Comparison of ENCODE assay signal across 13 mouse cellular contexts in genomic region chr19:46399372-46399771, GRCm38 (mm10). TPM values are rescaled to one million over a fixed set of nuclear protein-coding genes. Genes with fewer than 3 reads are reported as not detected.
DNase-seq lines count a peak whose midpoint lies in the region; ATAC-seq and TF ChIP-seq lines count a peak whose summit lies in the region.
"Had no signal": no experiment of that assay in that cellular context is flagged by ENCODE, and none has a peak within 500 bp of the region (broad histone marks: within the 10 kb centered on the region; RNA-seq: fewer than 3 reads in every experiment).

No protein-coding gene starts in this region.

- H3K9ac ChIP-seq in forebrain, embryonic 13.5 days = no peak overlapping the region
- peak overlapping the region; percentile 19; the same call in 1 of the 2 replicates for H3K9ac ChIP-seq in hindbrain, postnatal 0 days (replicated peaks; ENCODE audit: low read length)
- no peak overlapping the region for H3K9ac ChIP-seq in hindbrain, embryonic 11.5 days (ENCODE audit: low read depth, low read length)
- peak overlapping the region; percentile 17; the same call in 1 of the 2 replicates for H3K9ac ChIP-seq in lung, embryonic 16.5 days (ENCODE audit: low read length)
- H3K9ac ChIP-seq in limb, embryonic 13.5 days = no peak overlapping the region

- no peak for TF ChIP-seq CTCF in hindbrain, postnatal 0 days (IDR thresholded peaks at IDR 0.05; ENCODE audit: low read depth)

- 90% methylated on average over 6 of the region's 6 CpGs for WGBS in forebrain, embryonic 13.5 days
- 87% methylated on average over 6 of the region's 6 CpGs for WGBS in forebrain, embryonic 10.5 days
- 55% methylated on average over 6 of the region's 6 CpGs for WGBS in hindbrain, postnatal 0 days
- 87% methylated on average over 6 of the region's 6 CpGs for WGBS in hindbrain, embryonic 11.5 days
- 75% methylated on average over 6 of the region's 6 CpGs for WGBS in lung, embryonic 16.5 days
- WGBS in limb, embryonic 13.5 days = 75% methylated on average over 6 of the region's 6 CpGs

- H3K27me3 ChIP-seq in forebrain, embryonic 13.5 days = no peaks in the 10 kb centered on the region
- H3K27me3 ChIP-seq in forebrain, embryonic 10.5 days (ENCODE audit: poor library complexity, severe bottlenecking) = no peaks in the 10 kb centered on the region
- H3K27me3 ChIP-seq in hindbrain, postnatal 0 days (ENCODE audit: insufficient read depth, low read length) = no peaks in the 10 kb centered on the region
- no peaks in the 10 kb centered on the region for H3K27me3 ChIP-seq in hindbrain, embryonic 11.5 days (ENCODE audit: control insufficient read depth, insufficient read depth, low read length)
- no peaks in the 10 kb centered on the region for H3K27me3 ChIP-seq in lung, embryonic 16.5 days (ENCODE audit: control insufficient read depth, insufficient read depth, low read depth, low read length)
- no peaks in the 10 kb centered on the region for H3K27me3 ChIP-seq in limb, embryonic 13.5 days
- H3K27me3 ChIP-seq: hindbrain, embryonic 12.5 days had no signal

- peaks cover 31% of the 10 kb centered on the region for H3K4me1 ChIP-seq in forebrain, embryonic 13.5 days
- H3K4me1 ChIP-seq in forebrain, embryonic 10.5 days = peaks cover 37% of the 10 kb centered on the region
- peaks cover 24% of the 10 kb centered on the region for H3K4me1 ChIP-seq in hindbrain, postnatal 0 days (ENCODE audit: insufficient read depth, low read length)
- peaks cover 11% of the 10 kb centered on the region for H3K4me1 ChIP-seq in hindbrain, embryonic 11.5 days (replicated peaks; ENCODE audit: control insufficient read depth, insufficient read depth, low read length)
- H3K4me1 ChIP-seq in lung, embryonic 16.5 days (replicated peaks; ENCODE audit: control insufficient read depth, insufficient read depth, low read length) = peaks cover 29% of the 10 kb centered on the region
- peaks cover 43% of the 10 kb centered on the region for H3K4me1 ChIP-seq in limb, embryonic 13.5 days

- peaks cover 31% of the 10 kb centered on the region for H3K36me3 ChIP-seq in forebrain, embryonic 13.5 days (ENCODE audit: poor library complexity, severe bottlenecking)
- peaks cover 41% of the 10 kb centered on the region for H3K36me3 ChIP-seq in forebrain, embryonic 10.5 days (replicated peaks)
- H3K36me3 ChIP-seq in hindbrain, postnatal 0 days (ENCODE audit: insufficient read depth, low read length) = peaks cover 15% of the 10 kb centered on the region
- peaks cover 4% of the 10 kb centered on the region; the same call in 1 of the 2 replicates for H3K36me3 ChIP-seq in hindbrain, embryonic 11.5 days (ENCODE audit: control insufficient read depth, insufficient read depth, low read length)
- peaks cover 11% of the 10 kb centered on the region; the same call in 1 of the 2 replicates for H3K36me3 ChIP-seq in lung, embryonic 16.5 days (ENCODE audit: control insufficient read depth, insufficient read depth, low read length)
- peaks cover 31% of the 10 kb centered on the region for H3K36me3 ChIP-seq in limb, embryonic 13.5 days

- no peak for ATAC-seq in forebrain, embryonic 13.5 days
- no peak for ATAC-seq in hindbrain, postnatal 0 days
- no peak for ATAC-seq in hindbrain, embryonic 11.5 days (ENCODE audit: low FRiP score)
- ATAC-seq in lung, embryonic 16.5 days (ENCODE audit: low read depth) = no peak
- ATAC-seq in limb, embryonic 13.5 days (ENCODE audit: low FRiP score, low read depth) = no peak

- peak overlapping the region; percentile 19; the same call in 1 of the 2 replicates for H3K4me2 ChIP-seq in forebrain, embryonic 13.5 days
- H3K4me2 ChIP-seq in hindbrain, postnatal 0 days (ENCODE audit: low read depth, low read length) = peak overlapping the region; percentile 96
- no peak overlapping the region for H3K4me2 ChIP-seq in hindbrain, embryonic 11.5 days (replicated peaks; ENCODE audit: low read depth, low read length)
- no peak overlapping the region for H3K4me2 ChIP-seq in lung, embryonic 16.5 days (ENCODE audit: low read depth, low read length)
- H3K4me2 ChIP-seq in limb, embryonic 13.5 days (replicated peaks) = peak overlapping the region; percentile 84

- no peak for DNase-seq in forebrain, embryonic 10.5 days (ENCODE audit: extremely low spot score, low spot score)
- DNase-seq in hindbrain, postnatal 0 days (ENCODE audit: low spot score) = no peak
- DNase-seq in hindbrain, embryonic 11.5 days (ENCODE audit: low spot score) = no peak
- no peak for DNase-seq in lung, postnatal 36 days
- DNase-seq in urinary bladder, postnatal 25 days (ENCODE audit: low spot score) = no peak
- DNase-seq: adrenal gland, adult 2 months; cerebellum, adult 8-10 months; gastrocnemius, postnatal 10 days; layer of hippocampus, adult 9-11 months had no signal

- H3K4me3 ChIP-seq in forebrain, embryonic 13.5 days = no peak overlapping the region
- H3K4me3 ChIP-seq in forebrain, embryonic 10.5 days = no peak overlapping the region
- no peak overlapping the region for H3K4me3 ChIP-seq in hindbrain, postnatal 0 days (ENCODE audit: low read length)
- no peak overlapping the region for H3K4me3 ChIP-seq in hindbrain, embryonic 11.5 days (ENCODE audit: low read depth, low read length)
- H3K4me3 ChIP-seq in lung, embryonic 16.5 days (ENCODE audit: low read length) = no peak overlapping the region
- H3K4me3 ChIP-seq in limb, embryonic 13.5 days = no peak overlapping the region

- H3K9me3 ChIP-seq in forebrain, embryonic 13.5 days (replicated peaks) = no peaks in the 10 kb centered on the region
- H3K9me3 ChIP-seq in forebrain, embryonic 10.5 days = no peaks in the 10 kb centered on the region
- no peaks in the 10 kb centered on the region for H3K9me3 ChIP-seq in hindbrain, postnatal 0 days (ENCODE audit: low read length)
- no peaks in the 10 kb centered on the region for H3K9me3 ChIP-seq in hindbrain, embryonic 11.5 days (ENCODE audit: control insufficient read depth, low read length)
- H3K9me3 ChIP-seq in lung, embryonic 16.5 days (ENCODE audit: control insufficient read depth, low read length) = no peaks in the 10 kb centered on the region
- no peaks in the 10 kb centered on the region for H3K9me3 ChIP-seq in limb, embryonic 13.5 days
- H3K9me3 ChIP-seq: hindbrain, embryonic 12.5 days had no signal

- no peak overlapping the region for H3K27ac ChIP-seq in forebrain, embryonic 13.5 days
- H3K27ac ChIP-seq in forebrain, embryonic 10.5 days = no peak overlapping the region
- H3K27ac ChIP-seq in hindbrain, postnatal 0 days = no peak overlapping the region
- no peak overlapping the region for H3K27ac ChIP-seq in hindbrain, embryonic 11.5 days (ENCODE audit: low read depth, low read length)
- no peak overlapping the region for H3K27ac ChIP-seq in lung, embryonic 16.5 days (ENCODE audit: low read length)
- H3K27ac ChIP-seq in limb, embryonic 13.5 days = no peak overlapping the region
- H3K27ac ChIP-seq: hindbrain, embryonic 12.5 days had no signal

RNA-seq across cellular contexts. Expression of gene Sufu, which starts 2.7 kb away (rescaled TPM):
- polyA plus RNA-seq in forebrain, embryonic 13.5 days (2015; fragmentation: Nextera tagmentation; extraction: Ambion mirVana) = 28.0 and 30.3 TPM in 2 replicates
- 47.5 and 50.8 TPM in 2 replicates for polyA plus RNA-seq in forebrain, embryonic 10.5 days (2016; fragmentation: Nextera tagmentation; extraction: Ambion mirVana)
- 21.4 and 21.9 TPM in 2 replicates for total RNA-seq in hindbrain, postnatal 0 days (2014; rRNA removed)
- polyA plus RNA-seq in hindbrain, postnatal 0 days (2015; fragmentation: Nextera tagmentation; extraction: Ambion mirVana) = 17.2 and 19.1 TPM in 2 replicates
- 31.9 and 33.2 TPM in 2 replicates for polyA plus RNA-seq in hindbrain, embryonic 11.5 days (2014; fragmentation: Nextera tagmentation; extraction: Ambion mirVana)
- polyA plus RNA-seq in lung, embryonic 16.5 days (2015; fragmentation: Nextera tagmentation; extraction: Ambion mirVana) = 28.1 and 33.8 TPM in 2 replicates
- polyA plus RNA-seq in limb, embryonic 13.5 days (2015; fragmentation: Nextera tagmentation; extraction: Ambion mirVana) = 36.4 and 38.8 TPM in 2 replicates

RNA-seq across cellular contexts. Expression of gene Actr1a, which starts 3.8 kb away (rescaled TPM):
- polyA plus RNA-seq in forebrain, embryonic 13.5 days (2015; fragmentation: Nextera tagmentation; extraction: Ambion mirVana) = 285 and 307 TPM in 2 replicates
- polyA plus RNA-seq in forebrain, embryonic 10.5 days (2016; fragmentation: Nextera tagmentation; extraction: Ambion mirVana) = 172 and 185 TPM in 2 replicates
- 321 and 337 TPM in 2 replicates for total RNA-seq in hindbrain, postnatal 0 days (2014; rRNA removed)
- polyA plus RNA-seq in hindbrain, postnatal 0 days (2015; fragmentation: Nextera tagmentation; extraction: Ambion mirVana) = 278 and 295 TPM in 2 replicates
- 223 and 250 TPM in 2 replicates for polyA plus RNA-seq in hindbrain, embryonic 11.5 days (2014; fragmentation: Nextera tagmentation; extraction: Ambion mirVana)
- 132 and 137 TPM in 2 replicates for polyA plus RNA-seq in lung, embryonic 16.5 days (2015; fragmentation: Nextera tagmentation; extraction: Ambion mirVana)
- 145 and 152 TPM in 2 replicates for polyA plus RNA-seq in limb, embryonic 13.5 days (2015; fragmentation: Nextera tagmentation; extraction: Ambion mirVana)

RNA-seq across cellular contexts. Expression of gene 2310034G01Rik, which starts 49.3 kb away (rescaled TPM):
- 1.7 and 2.2 TPM in 2 replicates for polyA plus RNA-seq in forebrain, embryonic 13.5 days (2015; fragmentation: Nextera tagmentation; extraction: Ambion mirVana)
- 1.0 and 1.1 TPM in 2 replicates for polyA plus RNA-seq in forebrain, embryonic 10.5 days (2016; fragmentation: Nextera tagmentation; extraction: Ambion mirVana)
- 0.89 and 3.3 TPM in 2 replicates for total RNA-seq in hindbrain, postnatal 0 days (2014; rRNA removed)
- 1.7 and 2.5 TPM in 2 replicates for polyA plus RNA-seq in hindbrain, postnatal 0 days (2015; fragmentation: Nextera tagmentation; extraction: Ambion mirVana)
- 1.7 TPM in 2 replicates for polyA plus RNA-seq in hindbrain, embryonic 11.5 days (2014; fragmentation: Nextera tagmentation; extraction: Ambion mirVana)
- polyA plus RNA-seq in lung, embryonic 16.5 days (2015; fragmentation: Nextera tagmentation; extraction: Ambion mirVana) = 1.7 and 1.9 TPM in 2 replicates
- polyA plus RNA-seq in limb, embryonic 13.5 days (2015; fragmentation: Nextera tagmentation; extraction: Ambion mirVana) = 2.7 TPM in 2 replicates

RNA-seq across cellular contexts. Expression of gene Mfsd13a, which starts 58.5 kb away (rescaled TPM):
- polyA plus RNA-seq in forebrain, embryonic 13.5 days (2015; fragmentation: Nextera tagmentation; extraction: Ambion mirVana) = 7.6 and 7.8 TPM in 2 replicates
- polyA plus RNA-seq in forebrain, embryonic 10.5 days (2016; fragmentation: Nextera tagmentation; extraction: Ambion mirVana) = 12.5 and 13.3 TPM in 2 replicates
- total RNA-seq in hindbrain, postnatal 0 days (2014; rRNA removed) = 7.5 and 12.3 TPM in 2 replicates
- polyA plus RNA-seq in hindbrain, postnatal 0 days (2015; fragmentation: Nextera tagmentation; extraction: Ambion mirVana) = 9.9 and 10.5 TPM in 2 replicates
- 4.4 and 6.9 TPM in 2 replicates for polyA plus RNA-seq in hindbrain, embryonic 11.5 days (2014; fragmentation: Nextera tagmentation; extraction: Ambion mirVana)
- polyA plus RNA-seq in lung, embryonic 16.5 days (2015; fragmentation: Nextera tagmentation; extraction: Ambion mirVana) = 10.4 and 11.4 TPM in 2 replicates
- 3.5 and 4.8 TPM in 2 replicates for polyA plus RNA-seq in limb, embryonic 13.5 days (2015; fragmentation: Nextera tagmentation; extraction: Ambion mirVana)

Comparison
In these comparisons a context has a peak if more than half of its experiments do, and no peak if none do; other contexts are left out.
1. H3K4me2 ChIP-seq: peak in forebrain, embryonic 13.5 days (single experiment), hindbrain, postnatal 0 days (single experiment) and limb, embryonic 13.5 days (single experiment); none in hindbrain, embryonic 11.5 days (single experiment) and lung, embryonic 16.5 days (single experiment).
2. H3K9ac ChIP-seq: peak in hindbrain, postnatal 0 days (single experiment) and lung, embryonic 16.5 days (single experiment); none in forebrain, embryonic 13.5 days (single experiment), hindbrain, embryonic 11.5 days (single experiment) and limb, embryonic 13.5 days (single experiment).